Mouse (Mus musculus): ENCODE measurements at regions not wholly inside any gene's neighbourhood (a gene's known extent, or its start where the extent isn't known, plus 50 kb on each side); places are given as distances from the start of the nearest gene placed in this dataset.

DNA sequence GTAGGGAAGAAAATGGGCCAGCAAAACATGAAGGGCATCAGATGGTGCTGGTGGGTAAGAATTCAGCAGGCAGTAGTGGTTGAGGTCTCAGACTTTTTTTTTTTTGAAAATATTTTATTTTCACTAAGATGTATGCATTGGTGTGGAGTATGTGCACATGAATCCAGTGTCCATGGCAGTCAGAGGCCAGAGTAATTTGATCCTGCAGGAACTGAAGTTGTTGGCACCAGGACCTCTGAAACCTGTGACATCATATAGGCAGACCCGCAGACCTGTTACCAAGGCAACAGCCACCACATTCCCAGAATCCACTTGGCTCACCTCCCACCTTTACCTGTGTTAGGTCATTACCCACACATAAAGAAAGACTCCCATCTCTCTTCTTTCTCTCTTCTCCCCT, 207.2 kb upstream of the Megf9 start:
- Histone ChIP-seq H3K9ac (replicated peaks; ENCODE audit: low read length) (no peak overlapping the region), H3K9me3 (ENCODE audit: low read length) (no peaks in the 10 kb centered on the region), H3K4me3 (ENCODE audit: low read length) (no peak overlapping the region), H3K36me3 (ENCODE audit: insufficient read depth, low read length) (no peaks in the 10 kb centered on the region), H3K27me3 (ENCODE audit: insufficient read depth, low read length) (no peaks in the 10 kb centered on the region), H3K4me2 (replicated peaks; ENCODE audit: low read depth, low read length) (no peak overlapping the region), H3K4me1 (ENCODE audit: insufficient read depth, low read length) (0 out of 2 replicates have a peak, but pooled peaks cover 3% of the 10 kb centered on the region), H3K27ac (ENCODE audit: low read length) (no peak overlapping the region)
- no peak for ATAC-seq (ENCODE audit: low FRiP score, low TSS enrichment)
- WGBS = 55% methylated on average over 1 of the region's 1 CpGs

- Histone ChIP-seq H3K4me2 (replicated peaks; ENCODE audit: low read depth, low read length) (no peak overlapping the region), H3K4me1 (ENCODE audit: insufficient read depth, low read length) (0 out of 2 replicates have a peak, but pooled peaks cover 3% of the 10 kb centered on the region), H3K36me3 (ENCODE audit: insufficient read depth, low read length) (no peaks in the 10 kb centered on the region), H3K27ac (ENCODE audit: low read length) (no peak overlapping the region), H3K9ac (replicated peaks; ENCODE audit: low read length) (no peak overlapping the region), H3K4me3 (ENCODE audit: low read length) (no peak overlapping the region), H3K27me3 (ENCODE audit: insufficient read depth, low read length) (no peaks in the 10 kb centered on the region), H3K9me3 (ENCODE audit: low read length) (no peaks in the 10 kb centered on the region)
- peak; percentile 51; the same call in 1 of the 2 replicates for ATAC-seq (ENCODE audit: low FRiP score, low TSS enrichment)
- 9% methylated on average over 4 of the region's 4 CpGs for WGBS
These were observed 206.3 kb upstream of the Megf9 start for GRCm38 (mm10) chr4:70741121-70741520.

- Histone ChIP-seq H3K4me1 (ENCODE audit: insufficient read depth, low read length) (no peaks in the 10 kb centered on the region), H3K9me3 (ENCODE audit: low read length) (no peaks in the 10 kb centered on the region), H3K9ac (replicated peaks; ENCODE audit: low read length) (no peak overlapping the region), H3K27ac (ENCODE audit: low read length) (no peak overlapping the region), H3K4me2 (replicated peaks; ENCODE audit: low read depth, low read length) (no peak overlapping the region), H3K27me3 (ENCODE audit: insufficient read depth, low read length) (no peaks in the 10 kb centered on the region), H3K36me3 (ENCODE audit: insufficient read depth, low read length) (no peaks in the 10 kb centered on the region), H3K4me3 (ENCODE audit: low read length) (no peak overlapping the region)
- peak; percentile 89 for ATAC-seq (ENCODE audit: low FRiP score, low TSS enrichment)
- WGBS = 12% methylated on average over 2 of the region's 2 CpGs
These were observed 174.4 kb upstream of the Megf9 start for GRCm38 (mm10) chr4:70709126-70709689.

DNA sequence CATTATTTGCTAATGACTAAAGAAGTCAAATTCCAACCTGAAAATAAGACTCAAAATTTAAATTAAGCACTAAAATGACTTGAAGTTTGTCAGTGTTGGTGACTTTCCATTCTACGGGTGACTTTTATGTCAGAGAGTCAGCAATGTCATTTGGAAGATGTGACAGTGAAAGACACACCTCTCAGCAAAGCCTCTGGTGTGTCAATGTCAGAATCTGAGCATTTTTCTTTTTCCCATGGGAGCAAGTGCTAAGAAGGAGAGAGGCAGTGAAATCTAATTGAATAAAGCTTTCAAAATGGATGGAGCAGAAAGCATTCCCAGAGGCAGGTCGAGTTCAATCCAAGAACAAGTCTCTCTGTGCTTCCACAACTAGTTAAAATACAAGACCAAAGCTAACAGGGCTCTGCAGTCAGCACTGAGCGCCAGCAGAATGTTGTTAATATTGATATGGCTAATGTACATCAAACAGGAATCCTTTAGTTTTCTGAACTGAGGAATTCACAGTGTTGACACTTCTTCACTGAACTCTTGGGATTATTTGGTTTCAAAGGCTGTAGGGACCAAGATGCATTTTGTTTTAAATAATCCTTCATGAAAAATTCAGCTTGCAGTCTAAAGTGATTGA, 170.4 kb upstream of the Megf9 start:
- Histone ChIP-seq H3K9me3 (ENCODE audit: low read length) (no peaks in the 10 kb centered on the region), H3K4me3 (ENCODE audit: low read length) (no peak overlapping the region), H3K27ac (ENCODE audit: low read length) (no peak overlapping the region), H3K4me2 (replicated peaks; ENCODE audit: low read depth, low read length) (no peak overlapping the region), H3K27me3 (ENCODE audit: insufficient read depth, low read length) (no peaks in the 10 kb centered on the region), H3K9ac (replicated peaks; ENCODE audit: low read length) (no peak overlapping the region), H3K4me1 (ENCODE audit: insufficient read depth, low read length) (no peaks in the 10 kb centered on the region), H3K36me3 (ENCODE audit: insufficient read depth, low read length) (no peaks in the 10 kb centered on the region)
- WGBS = 74% methylated on average over 3 of the region's 3 CpGs
- no peak for ATAC-seq (ENCODE audit: low FRiP score, low TSS enrichment)

GRCm38 (mm10) chr4:70700894-70701293, 166.1 kb upstream of the Megf9 start:
- H3K27ac ChIP-seq (ENCODE audit: low read length) = no peak overlapping the region
- no peak for ATAC-seq (ENCODE audit: low FRiP score, low TSS enrichment)
- no peak overlapping the region for H3K4me3 ChIP-seq (ENCODE audit: low read length)
- no peaks in the 10 kb centered on the region for H3K36me3 ChIP-seq (ENCODE audit: insufficient read depth, low read length)
- H3K9me3 ChIP-seq (ENCODE audit: low read length) = no peaks in the 10 kb centered on the region
- WGBS = 91% methylated on average over 1 of the region's 1 CpGs
- H3K27me3 ChIP-seq (ENCODE audit: insufficient read depth, low read length) = no peaks in the 10 kb centered on the region
- no peak overlapping the region for H3K9ac ChIP-seq (replicated peaks; ENCODE audit: low read length)
- H3K4me2 ChIP-seq (replicated peaks; ENCODE audit: low read depth, low read length) = no peak overlapping the region
- no peaks in the 10 kb centered on the region for H3K4me1 ChIP-seq (ENCODE audit: insufficient read depth, low read length)

GRCm38 (mm10) chr4:70664181-70664580, 129.4 kb upstream of the Megf9 start:
- Histone ChIP-seq H3K4me1 (ENCODE audit: insufficient read depth, low read length) (no peaks in the 10 kb centered on the region), H3K9ac (replicated peaks; ENCODE audit: low read length) (no peak overlapping the region), H3K4me2 (replicated peaks; ENCODE audit: low read depth, low read length) (no peak overlapping the region), H3K4me3 (ENCODE audit: low read length) (no peak overlapping the region), H3K27me3 (ENCODE audit: insufficient read depth, low read length) (no peaks in the 10 kb centered on the region), H3K36me3 (ENCODE audit: insufficient read depth, low read length) (no peaks in the 10 kb centered on the region), H3K9me3 (ENCODE audit: low read length) (no peaks in the 10 kb centered on the region), H3K27ac (ENCODE audit: low read length) (no peak overlapping the region)
- WGBS = 84% methylated on average over 1 of the region's 1 CpGs
- no peak for ATAC-seq (ENCODE audit: low FRiP score, low TSS enrichment)

DNA sequence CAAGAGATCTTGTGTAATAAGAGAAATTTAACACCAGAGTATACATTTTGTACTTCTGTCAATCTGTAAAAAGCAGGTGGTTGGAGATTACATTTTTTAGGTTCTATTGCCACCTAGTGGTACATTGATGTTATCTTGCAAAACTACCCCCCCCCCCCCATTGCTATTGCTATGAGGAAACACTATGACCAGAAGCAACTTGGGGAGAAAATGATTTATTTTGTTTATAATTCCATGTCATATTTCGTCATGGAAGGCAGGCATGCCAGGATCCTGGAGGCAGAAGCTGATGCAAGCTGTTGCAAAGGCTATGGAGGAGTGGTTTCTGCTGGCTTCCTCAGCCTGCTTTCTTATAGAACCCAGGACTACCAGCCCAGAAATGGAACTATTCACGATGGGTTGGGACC, 86.6 kb upstream of the Megf9 start:
- Histone ChIP-seq H3K36me3 (ENCODE audit: insufficient read depth, low read length) (no peaks in the 10 kb centered on the region), H3K4me3 (ENCODE audit: low read length) (no peak overlapping the region), H3K4me1 (ENCODE audit: insufficient read depth, low read length) (no peaks in the 10 kb centered on the region), H3K9ac (replicated peaks; ENCODE audit: low read length) (no peak overlapping the region), H3K27me3 (ENCODE audit: insufficient read depth, low read length) (no peaks in the 10 kb centered on the region), H3K27ac (ENCODE audit: low read length) (no peak overlapping the region), H3K4me2 (replicated peaks; ENCODE audit: low read depth, low read length) (no peak overlapping the region), H3K9me3 (ENCODE audit: low read length) (no peaks in the 10 kb centered on the region)
- no peak for ATAC-seq (ENCODE audit: low FRiP score, low TSS enrichment)
- whole genome bisulfite sequencing = 48% methylated on average over 2 of the region's 2 CpGs

DNA sequence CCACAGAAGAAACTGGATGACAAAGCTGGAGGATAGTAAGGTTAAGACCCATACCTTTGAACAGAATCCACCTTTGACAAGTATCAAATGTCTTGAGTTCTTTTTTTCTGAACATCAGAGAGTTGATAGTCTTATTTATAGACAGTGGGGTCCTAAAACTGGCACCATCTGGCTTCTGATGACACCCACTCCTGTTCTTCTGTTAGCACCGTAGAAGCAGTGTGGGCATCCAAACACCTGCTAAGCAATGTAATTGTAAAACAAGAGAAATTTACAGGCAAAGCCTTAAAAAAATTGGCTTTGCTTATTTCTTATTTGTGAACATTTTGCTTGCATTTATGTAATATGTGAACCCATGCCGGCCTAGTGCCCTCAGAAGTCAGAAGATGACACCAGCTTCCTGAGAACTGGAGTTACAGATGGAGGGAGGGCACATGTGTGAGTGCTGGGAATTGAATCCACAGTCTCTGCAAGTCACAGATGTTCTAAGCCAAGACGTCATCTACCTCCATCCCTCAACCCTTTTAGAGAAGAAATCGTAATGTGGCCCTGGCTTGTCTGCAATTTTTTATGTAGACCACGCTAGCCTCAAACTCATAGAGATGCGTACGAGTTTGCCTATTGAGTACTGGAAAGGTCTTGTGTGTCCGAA, 85.0 kb upstream of the Megf9 start:
- Histone ChIP-seq H3K36me3 (ENCODE audit: insufficient read depth, low read length) (no peaks in the 10 kb centered on the region), H3K4me2 (replicated peaks; ENCODE audit: low read depth, low read length) (no peak overlapping the region), H3K27me3 (ENCODE audit: insufficient read depth, low read length) (no peaks in the 10 kb centered on the region), H3K9me3 (ENCODE audit: low read length) (no peaks in the 10 kb centered on the region), H3K4me3 (ENCODE audit: low read length) (no peak overlapping the region), H3K27ac (ENCODE audit: low read length) (no peak overlapping the region), H3K4me1 (ENCODE audit: insufficient read depth, low read length) (no peaks in the 10 kb centered on the region), H3K9ac (replicated peaks; ENCODE audit: low read length) (no peak overlapping the region)
- 89% methylated on average over 8 of the region's 8 CpGs for WGBS
- no peak for ATAC-seq (ENCODE audit: low FRiP score, low TSS enrichment)

DNA sequence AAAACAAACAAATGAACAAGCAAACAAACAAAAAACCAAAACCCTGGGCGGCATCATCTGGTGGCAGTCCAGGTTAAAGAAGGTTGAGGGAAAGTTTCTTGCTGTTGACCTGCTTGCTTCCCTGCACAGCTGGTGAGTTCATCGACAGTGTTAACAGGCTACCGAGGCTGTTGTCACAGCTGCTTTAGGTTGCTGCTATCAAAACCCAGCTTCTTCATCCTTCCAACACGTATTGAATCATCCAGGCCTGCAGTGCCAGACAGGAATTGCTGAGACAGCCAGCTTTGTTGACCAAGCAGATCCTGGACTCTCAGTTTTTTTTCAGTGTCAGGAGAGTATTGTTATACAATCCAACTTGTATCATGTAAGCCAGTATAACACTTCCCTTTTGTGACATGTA, 81.0 kb upstream of the Megf9 start:
- H3K27ac ChIP-seq (ENCODE audit: low read length) = no peak overlapping the region
- WGBS = 41% methylated on average over 4 of the region's 4 CpGs
- H3K27me3 ChIP-seq (ENCODE audit: insufficient read depth, low read length) = no peaks in the 10 kb centered on the region
- no peaks in the 10 kb centered on the region for H3K4me1 ChIP-seq (ENCODE audit: insufficient read depth, low read length)
- ATAC-seq (ENCODE audit: low FRiP score, low TSS enrichment) = no peak
- no peaks in the 10 kb centered on the region for H3K36me3 ChIP-seq (ENCODE audit: insufficient read depth, low read length)
- no peaks in the 10 kb centered on the region for H3K9me3 ChIP-seq (ENCODE audit: low read length)
- H3K9ac ChIP-seq (replicated peaks; ENCODE audit: low read length) = no peak overlapping the region
- H3K4me2 ChIP-seq (replicated peaks; ENCODE audit: low read depth, low read length) = no peak overlapping the region
- H3K4me3 ChIP-seq (ENCODE audit: low read length) = no peak overlapping the region

GRCm38 (mm10) chr4:70614411-70614810, 79.6 kb upstream of the Megf9 start:
- Histone ChIP-seq H3K4me1 (ENCODE audit: insufficient read depth, low read length) (no peaks in the 10 kb centered on the region), H3K27me3 (ENCODE audit: insufficient read depth, low read length) (no peaks in the 10 kb centered on the region), H3K9me3 (ENCODE audit: low read length) (no peaks in the 10 kb centered on the region), H3K27ac (ENCODE audit: low read length) (no peak overlapping the region), H3K36me3 (ENCODE audit: insufficient read depth, low read length) (no peaks in the 10 kb centered on the region), H3K4me2 (replicated peaks; ENCODE audit: low read depth, low read length) (no peak overlapping the region), H3K4me3 (ENCODE audit: low read length) (no peak overlapping the region), H3K9ac (replicated peaks; ENCODE audit: low read length) (no peak overlapping the region)
- 62% methylated on average over 5 of the region's 5 CpGs for WGBS
- ATAC-seq (ENCODE audit: low FRiP score, low TSS enrichment) = peak; percentile 74
